Mouse (Mus musculus) heart, adult 2 months (tissue): ENCODE data around the gene Gnb2. TPM values are rescaled to one million over a fixed set of nuclear protein-coding genes. Genes with fewer than 3 reads are reported as not detected.

Experiments
- DNase-seq, 2 experiments: peaks; one replicate each; pipeline ENCODE4 v3.0.0; 2021
- H3K27ac ChIP-seq: fragments of 200-600 bp; 2 replicates; pipeline ENCODE4 v1.8.1; 2022
- H3K27me3 ChIP-seq: fragments of 200-500 bp; 2 replicates; pipeline ENCODE4 v1.6.1; 2012; ENCODE audit warnings: mild to moderate bottlenecking, low read length, inconsistent platforms, mixed read lengths; ENCODE audit not compliant: control insufficient read depth, insufficient read depth
- H3K36me3 ChIP-seq: fragments of 200-500 bp; 2 replicates; pipeline ENCODE4 v1.6.1; 2012; ENCODE audit warnings: low read length, inconsistent platforms; ENCODE audit not compliant: control insufficient read depth, insufficient read depth
- H3K4me1 ChIP-seq: fragments of 200-500 bp; 2 replicates; pipeline ENCODE4 v1.6.1; 2011; ENCODE audit warnings: low read length; ENCODE audit not compliant: control insufficient read depth, insufficient read depth
- H3K4me3 ChIP-seq: fragments of 200-600 bp; 2 replicates; pipeline ENCODE4 v1.8.1; 2022
- H3K79me2 ChIP-seq: fragments of 200-500 bp; replicated peaks from 2 replicates; pipeline ENCODE4 v1.6.1; 2012; ENCODE audit warnings: mild to moderate bottlenecking, inconsistent platforms, low read length, moderate library complexity, mixed read lengths; ENCODE audit not compliant: control insufficient read depth, insufficient read depth
- H3K9ac ChIP-seq: fragments of 200-500 bp; 2 replicates; pipeline ENCODE4 v1.6.1; 2012; ENCODE audit warnings: low read depth, mild to moderate bottlenecking, control low read depth, inconsistent platforms, low read length, mixed read lengths
- CTCF ChIP-seq: fragments of 200-600 bp; IDR thresholded peaks from 2 replicates; pipeline ENCODE4 v1.8.1; 2022; ENCODE audit warnings: antibody characterized with exemption, mild to moderate bottlenecking, moderate library complexity
- EP300 ChIP-seq: fragments of 200-500 bp; IDR thresholded peaks from 2 replicates; pipeline ENCODE4 v1.6.1; 2011; ENCODE audit warnings: low read depth, low read length, control low read depth; ENCODE audit not compliant: insufficient read depth
- POLR2A ChIP-seq: fragments of 200-500 bp; IDR thresholded peaks from 2 replicates; pipeline ENCODE4 v1.6.1; 2011; ENCODE audit warnings: mild to moderate bottlenecking, low read depth, low read length, control low read depth; ENCODE audit not compliant: insufficient read depth
- WGBS: fragments of 180-500 bp; shearing (Covaris S2); methylation state at CpG from one replicate; pipeline ENCODE4 v1.1.7; 2018; 5-methylcytosine and 5-hydroxymethylcytosine counted together
- intact Hi-C: fragments of 180-260 bp; cut with DNase I; formaldehyde crosslinking; loops from one replicate; pipeline ENCODE4 v1.15.1; 2025
- long read RNA-seq: library from polyadenylated mRNA; stranded (forward); transcript quantifications from one replicate; pipeline ENCODE4 v2.0.0, GENCODE M21; 2021
- polyA plus RNA-seq: library from polyadenylated mRNA; depleted of rRNA; stranded (reverse); fragments of >200 nt; gene quantifications from 2 replicates; pipeline ENCODE4 v1.2.3, GENCODE M21; 2012; rRNA removed
- total RNA-seq, 2 experiments: library from RNA; stranded (reverse); gene quantifications; 2 replicates each; pipeline ENCODE4 v1.2.3; 2021

Gnb2 gene
- total RNA-seq, result 100 to 1,000 TPM; 222 to 249 TPM
- polyA plus RNA-seq, result 395 and 448 TPM in 2 replicates
- long read RNA-seq, transcript Gnb2-201 (10 exons, 1,860 nt), result major isoform, 80 of 101 reads
- long read RNA-seq, partial matches to known transcripts, result 5 of 101 reads
- long read RNA-seq, other reads (novel, unspliced or antisense), result 14 of 101 reads

DNA sequence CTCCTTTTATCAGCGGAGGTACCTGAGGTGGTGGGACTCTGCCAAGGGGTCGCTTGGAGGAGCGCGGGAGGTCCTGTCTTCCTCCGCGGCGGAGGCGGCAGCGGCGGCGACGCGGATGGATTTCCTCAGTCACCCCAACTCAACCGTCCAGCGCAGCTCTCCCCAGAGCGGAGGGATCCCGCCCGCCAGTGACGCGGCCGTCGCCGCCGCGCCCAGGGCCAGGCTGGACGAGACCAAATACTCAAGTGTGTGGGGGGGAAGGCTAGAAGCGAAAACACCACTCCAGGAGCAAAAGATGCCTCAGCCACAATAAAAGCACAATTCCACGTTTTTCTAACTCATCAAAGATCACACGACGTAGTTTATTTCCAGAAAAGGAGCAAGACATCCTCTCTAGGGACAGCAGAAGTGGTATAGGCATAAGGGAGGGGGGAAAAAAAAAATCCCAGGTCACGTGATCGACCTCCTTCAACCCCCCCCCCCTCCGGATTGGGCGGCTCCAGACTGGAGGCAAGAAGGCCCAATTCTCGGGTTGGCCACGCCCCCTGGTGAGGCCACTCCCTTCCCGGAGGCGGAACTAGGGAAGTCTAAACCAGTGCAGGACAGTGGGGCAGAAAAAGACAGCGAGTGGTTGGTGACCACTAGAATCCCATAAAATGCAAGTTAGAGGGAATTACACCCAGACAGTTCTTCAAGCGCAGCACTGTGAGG lies at the start of gene Gnb2, which contains the start of gene Epo:
Gnb2 (minus strand) TSS at position 394 of the 711 bp plus-strand sequence.
Epo (minus strand) TSS at position 126 of the 711 bp plus-strand sequence.
- WGBS, result under 1% methylated on average over 39 of the region's 40 CpGs

DNA sequence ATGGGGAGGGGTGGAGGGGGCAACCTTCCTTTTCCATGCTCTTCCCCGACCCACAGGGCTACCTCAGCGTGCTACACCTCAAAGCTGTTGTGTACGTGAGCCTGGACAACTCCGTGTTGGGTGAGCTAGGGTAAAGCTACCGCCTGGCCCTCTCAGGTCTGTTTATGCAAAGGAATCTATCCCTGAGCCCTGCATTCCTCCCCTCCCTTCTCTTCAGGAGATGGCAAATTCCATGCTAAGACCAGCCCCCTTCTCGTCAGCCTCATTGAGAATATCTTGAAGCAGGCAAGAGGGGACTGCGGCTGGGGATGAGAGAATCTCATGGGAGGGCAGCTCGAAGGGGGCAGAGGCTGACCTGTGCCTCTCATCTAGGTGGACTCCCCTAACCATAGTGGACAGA lies 49.4 kb upstream of the Gnb2 start:
- intact Hi-C loops, result loop anchor here (5.0 kb wide), 1 partner anchor 175 kb away; no protein-coding TSS in a partner anchor
- Histone ChIP-seq H3K79me2 (no peaks in the 10 kb centered on the region), H3K9ac (no peak overlapping the region), H3K4me3 (no peak overlapping the region), H3K27me3 (0 out of 2 replicates have a peak, but pooled peaks cover 3% of the 10 kb centered on the region), H3K4me1 (no peaks in the 10 kb centered on the region), H3K27ac (no peak overlapping the region), H3K36me3 (no peaks in the 10 kb centered on the region)
- no peak for DNase-seq
- 45% methylated on average over 8 of the region's 8 CpGs for WGBS
- TF ChIP-seq POLR2A, result no peak
- TF ChIP-seq EP300, result no peak
- no peak for TF ChIP-seq CTCF

More for the DNA sequence above, at the start of gene Gnb2, which contains the start of gene Epo:
- Histone ChIP-seq H3K27me3 (no peaks in the 10 kb centered on the region), H3K27ac (peak within 1 kb of the TSS; percentile 100), H3K4me3 (peak within 1 kb of the TSS; percentile 72), H3K4me1 (peaks cover 2% of the 10 kb centered on the region; the same call in 1 of the 2 replicates), H3K36me3 (no peaks in the 10 kb centered on the region), H3K79me2 (peaks cover 5% of the 10 kb centered on the region; the same call in 1 of the 2 replicates), H3K9ac (peak within 1 kb of the TSS; percentile 86)
- DNase-seq, result peak; percentile 98
- intact Hi-C loops, result loop anchor here (2.0 to 5.0 kb wide), 3 partner anchors 96 to 254 kb away; partner anchors contain the start of genes Fbxo24, Gm20605, Lrch4 and Mepce
- TF ChIP-seq POLR2A (peak; percentile 94), CTCF (no peak), EP300 (peak; percentile 95)

DNA sequence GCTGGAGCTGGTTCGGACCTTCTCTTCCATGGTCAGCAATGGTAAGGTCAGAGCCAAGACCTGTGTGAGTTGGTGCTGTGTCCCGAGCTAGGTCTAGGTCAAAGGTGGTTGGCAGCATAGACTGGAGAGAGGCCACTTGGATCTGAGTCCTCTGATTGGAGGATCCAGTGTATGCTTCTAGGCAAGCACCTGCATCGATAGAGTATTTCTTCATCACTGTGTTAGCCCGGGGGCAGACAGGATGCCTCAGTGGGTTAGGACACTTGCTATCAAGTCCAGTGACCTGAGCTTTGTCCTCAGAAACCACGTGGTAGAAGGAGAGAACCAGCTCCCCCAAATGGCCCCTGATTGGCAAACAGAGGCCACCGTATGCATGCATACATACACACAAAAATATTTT lies 46.9 kb upstream of the Gnb2 start:
- TF ChIP-seq POLR2A (no peak), EP300 (no peak), CTCF (no peak)
- H3K4me1 ChIP-seq, result no peaks in the 10 kb centered on the region
- H3K79me2 ChIP-seq, result no peaks in the 10 kb centered on the region
- H3K27ac ChIP-seq, result no peak overlapping the region
- 70% methylated on average over 6 of the region's 6 CpGs for WGBS
- H3K36me3 ChIP-seq, result no peaks in the 10 kb centered on the region
- H3K9ac ChIP-seq, result no peak overlapping the region
- H3K4me3 ChIP-seq, result no peak overlapping the region
- intact Hi-C loops, result loop anchor here (5.0 kb wide), 1 partner anchor 177 kb away; no protein-coding TSS in a partner anchor
- 0 out of 2 replicates have a peak, but pooled peaks cover 3% of the 10 kb centered on the region for H3K27me3 ChIP-seq
- DNase-seq, result no peak

DNA sequence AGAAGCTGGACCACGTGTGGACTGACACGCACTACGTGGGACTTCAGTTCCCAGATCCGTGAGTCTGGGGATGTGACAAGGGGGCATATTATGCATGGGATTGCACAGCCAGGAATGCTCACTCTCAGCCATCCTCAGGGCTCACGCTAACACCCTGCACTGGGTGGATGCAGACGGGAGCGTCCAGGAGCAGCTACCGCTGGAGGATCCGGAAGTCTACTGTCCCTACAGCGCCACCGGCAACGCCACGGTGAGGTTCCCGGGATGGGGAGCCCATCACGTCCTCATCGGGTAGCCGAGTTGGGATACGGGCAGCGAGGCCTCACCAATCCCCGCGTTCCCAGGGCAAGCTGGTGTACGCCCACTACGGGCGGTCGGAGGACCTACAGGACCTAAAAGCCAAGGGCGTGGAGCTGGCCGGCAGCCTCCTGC lies 41.2 kb upstream of the Gnb2 start:
- no peak overlapping the region; the same call in 1 of the 2 replicates for H3K9ac ChIP-seq
- peak; percentile 49 to 61 for DNase-seq
- H3K79me2 ChIP-seq, result no peaks in the 10 kb centered on the region
- H3K36me3 ChIP-seq, result no peaks in the 10 kb centered on the region
- WGBS, result 10% methylated on average over 27 of the region's 27 CpGs
- intact Hi-C loops, result no loop called here
- H3K4me3 ChIP-seq, result peak overlapping the region; percentile 39
- TF ChIP-seq CTCF (peak; percentile 64), EP300 (no peak), POLR2A (no peak)
- H3K27me3 ChIP-seq, result peaks cover 2% of the 10 kb centered on the region
- H3K4me1 ChIP-seq, result peaks cover 2% of the 10 kb centered on the region; the same call in 1 of the 2 replicates
- H3K27ac ChIP-seq, result no peak overlapping the region

DNA sequence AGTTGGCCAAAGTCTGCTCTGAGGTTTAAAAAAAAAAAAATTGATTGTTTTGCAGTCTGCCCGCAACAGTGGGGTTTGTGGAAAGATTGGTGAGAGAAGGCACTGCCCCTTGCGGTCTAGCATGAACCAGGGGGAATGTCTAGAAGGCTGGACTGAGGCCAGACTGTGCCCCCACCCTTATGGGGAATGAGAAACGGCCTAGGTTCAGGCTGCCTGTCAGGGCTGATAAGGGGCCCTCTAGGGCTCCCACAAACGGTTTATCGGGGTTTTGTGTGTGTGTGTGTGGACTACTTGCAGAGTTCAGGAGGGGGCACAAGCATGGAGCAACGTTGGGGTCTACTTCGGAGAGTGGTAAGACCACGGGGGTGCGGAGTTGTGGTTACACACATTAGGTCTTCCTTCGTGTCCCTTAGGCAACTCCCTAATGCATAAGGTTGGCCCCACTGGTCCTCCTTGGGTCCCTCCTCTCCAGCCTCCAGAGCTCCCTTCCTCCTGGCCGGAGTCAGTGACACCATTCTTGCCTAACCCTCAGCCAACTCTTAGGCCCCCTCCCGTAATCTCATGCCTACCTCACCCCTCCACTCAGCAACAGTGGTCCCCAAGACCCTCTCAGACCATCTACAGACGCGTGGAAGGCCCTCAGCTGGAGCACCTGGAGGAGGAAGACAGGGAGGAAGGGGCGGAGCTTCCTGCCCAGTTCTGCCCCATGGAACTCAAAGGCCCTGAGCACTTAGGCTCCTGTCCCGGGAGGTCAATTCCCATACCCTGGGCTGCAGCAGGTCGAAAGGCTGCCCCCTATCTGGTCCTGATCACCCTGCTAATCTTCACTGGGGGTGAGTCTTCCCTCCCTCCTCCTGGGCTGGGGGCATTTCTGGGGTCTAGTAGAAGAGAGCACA lies 37.6 kb upstream of the Gnb2 start:
- peaks cover 2% of the 10 kb centered on the region for H3K27me3 ChIP-seq
- H3K27ac ChIP-seq, result no peak overlapping the region
- WGBS, result 63% methylated on average over 17 of the region's 17 CpGs
- peaks cover 2% of the 10 kb centered on the region; the same call in 1 of the 2 replicates for H3K4me1 ChIP-seq
- no peak overlapping the region for H3K9ac ChIP-seq
- H3K36me3 ChIP-seq, result no peaks in the 10 kb centered on the region
- intact Hi-C loops, result no loop called here
- DNase-seq, result no peak
- no peak for TF ChIP-seq CTCF
- no peak for TF ChIP-seq EP300
- no peak for TF ChIP-seq POLR2A
- no peaks in the 10 kb centered on the region for H3K79me2 ChIP-seq
- no peak overlapping the region for H3K4me3 ChIP-seq
